Mouse (Mus musculus) forebrain, embryonic 10.5 days (tissue): ENCODE measurements around the gene Hist1h2bm. TPM values are rescaled to one million over a fixed set of nuclear protein-coding genes. Genes with fewer than 3 reads are reported as not detected.
A peak's percentile ranks its signal among the peaks of the same experiment; 100 is the strongest.
"Not testable (repeated sequence)": the region's sequence is repeated elsewhere in the genome, so short reads cannot be mapped to it uniquely, and the experiment has no call there.

Experiments
- DNase-seq: peaks from one replicate; pipeline ENCODE4 v3.0.0-alpha.2; 2017; ENCODE audit warnings: low spot score; ENCODE audit errors: extremely low spot score
- H3K27ac ChIP-seq: fragments of 300-500 bp; sonication (generic); 2 replicates; pipeline ENCODE4 v1.5.1; 2016; ENCODE audit warnings: mild to moderate bottlenecking
- H3K27me3 ChIP-seq: fragments of 300-500 bp; sonication (generic); 2 replicates; pipeline ENCODE4 v1.6.1; 2016; ENCODE audit warnings: mild to moderate bottlenecking; ENCODE audit not compliant: poor library complexity, severe bottlenecking
- H3K36me3 ChIP-seq: fragments of 300-500 bp; sonication (generic); replicated peaks from 2 replicates; pipeline ENCODE4 v1.6.1; 2016; ENCODE audit warnings: mild to moderate bottlenecking, moderate library complexity
- H3K4me1 ChIP-seq: fragments of 300-500 bp; sonication (generic); 2 replicates; pipeline ENCODE4 v1.6.1; 2016
- H3K4me3 ChIP-seq: fragments of 300-500 bp; sonication (generic); 2 replicates; pipeline ENCODE4 v1.5.1; 2016; ENCODE audit warnings: mild to moderate bottlenecking, moderate library complexity
- H3K9me3 ChIP-seq: fragments of 300-500 bp; sonication (generic); 2 replicates; pipeline ENCODE4 v1.6.1; 2016; ENCODE audit warnings: mild to moderate bottlenecking, moderate library complexity
- WGBS: fragments of 180-500 bp; shearing (Covaris S2); methylation state at CpG from one replicate; pipeline ENCODE4 v1.1.7; 2016; 5-methylcytosine and 5-hydroxymethylcytosine counted together
- polyA plus RNA-seq: library from polyadenylated mRNA; unstranded; fragments of >200 nt; fragmentation: Nextera tagmentation; extraction: Ambion mirVana; gene quantifications from 2 replicates; pipeline ENCODE4 v1.2.1, GENCODE M21; 2016

The Hist1h2bm gene
- polyA plus RNA-seq, 1 experiment from 2014 or later = 5.6 TPM

DNA sequence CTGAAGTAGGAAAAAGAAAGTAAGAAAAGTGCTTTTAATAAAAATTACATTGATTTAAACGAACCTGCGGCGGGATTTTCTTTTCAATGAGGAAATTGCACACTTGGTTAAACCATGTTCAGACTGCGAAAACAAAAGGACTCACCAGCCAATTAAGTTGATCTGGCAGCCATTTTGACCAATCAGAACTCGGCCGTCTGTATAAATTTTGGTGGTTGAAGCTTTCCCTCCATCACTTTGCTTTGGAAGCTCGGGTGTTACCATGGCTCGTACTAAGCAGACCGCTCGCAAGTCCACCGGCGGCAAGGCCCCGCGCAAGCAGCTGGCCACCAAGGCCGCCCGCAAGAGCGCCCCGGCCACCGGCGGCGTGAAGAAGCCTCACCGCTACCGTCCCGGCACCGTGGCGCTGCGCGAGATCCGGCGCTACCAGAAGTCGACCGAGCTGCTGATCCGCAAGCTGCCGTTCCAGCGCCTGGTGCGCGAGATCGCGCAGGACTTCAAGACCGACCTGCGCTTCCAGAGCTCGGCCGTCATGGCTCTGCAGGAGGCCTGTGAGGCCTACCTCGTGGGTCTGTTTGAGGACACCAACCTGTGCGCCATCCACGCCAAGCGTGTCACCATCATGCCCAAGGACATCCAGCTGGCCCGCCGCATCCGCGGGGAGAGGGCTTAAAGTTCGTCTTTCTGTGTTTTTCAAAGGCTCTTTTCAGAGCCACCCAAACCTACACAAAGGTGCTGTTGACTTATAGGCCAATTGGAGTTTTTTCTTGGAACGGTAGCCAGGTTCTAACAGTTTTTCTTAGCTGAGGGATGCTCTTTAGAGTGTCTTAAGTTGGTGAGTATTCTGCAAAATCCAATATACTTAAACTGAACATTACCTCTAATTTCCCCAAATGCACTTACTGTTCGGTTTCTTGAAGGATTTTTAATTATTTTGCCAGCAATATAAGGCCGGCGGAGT is 4.2 kb upstream of the Hist1h2bm start, which contains the start of gene Hist1h3h:
TSS of gene Hist1h3h (plus strand) at position 263 of the 961 bp plus-strand sequence.
- H3K4me1 ChIP-seq = peaks cover 50% of the 10 kb centered on the region
- peak; percentile 87 for DNase-seq
- H3K9me3 ChIP-seq, H3K36me3 ChIP-seq, H3K27me3 ChIP-seq: not testable (repeated sequence)
- under 1% methylated on average over 26 of the region's 56 CpGs for WGBS
- H3K4me3 ChIP-seq = peak within 1 kb of the TSS; percentile 59
- peak within 1 kb of the TSS; percentile 96 for H3K27ac ChIP-seq

DNA sequence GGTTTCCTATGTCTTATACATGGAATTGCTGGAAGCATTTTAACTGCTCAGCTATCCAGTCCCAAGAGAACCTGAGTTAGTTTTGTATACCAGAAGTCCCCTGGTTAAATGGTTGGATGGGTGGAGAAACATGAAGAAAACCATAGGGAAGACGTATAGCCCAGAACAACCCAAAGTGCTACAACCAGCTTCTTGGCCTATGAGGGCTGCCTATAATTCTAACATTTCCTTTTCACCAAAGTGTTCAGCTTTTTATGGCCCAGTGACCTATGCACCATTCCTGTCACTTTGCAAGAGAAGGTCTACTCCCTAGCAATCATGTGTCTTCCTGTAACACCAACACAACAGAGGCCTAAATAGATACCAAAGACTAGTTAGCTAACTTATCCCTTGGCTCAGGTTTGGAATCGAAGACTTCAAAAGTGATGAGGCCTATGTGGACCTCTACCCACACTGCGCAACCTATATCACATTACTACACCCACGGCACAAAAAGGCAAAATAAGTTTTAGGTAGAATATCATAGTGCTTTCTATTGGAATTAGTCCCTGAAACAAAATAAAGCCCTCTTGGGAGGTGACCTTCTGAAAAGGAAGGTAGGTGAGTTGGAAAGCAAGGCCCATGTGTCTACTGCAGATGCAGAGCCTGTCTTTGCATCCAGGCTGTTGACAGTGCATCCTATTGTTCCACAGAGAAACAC is 3.3 kb upstream of the Hist1h2bm start:
- no peaks in the 10 kb centered on the region for H3K27me3 ChIP-seq
- WGBS = 58% methylated on average over 4 of the region's 4 CpGs
- H3K27ac ChIP-seq = peak overlapping the region; percentile 96
- DNase-seq = peak; percentile 41
- no peaks in the 10 kb centered on the region for H3K9me3 ChIP-seq
- H3K4me1 ChIP-seq = peaks cover 54% of the 10 kb centered on the region
- peak overlapping the region; percentile 59 for H3K4me3 ChIP-seq
- no peaks in the 10 kb centered on the region for H3K36me3 ChIP-seq

DNA sequence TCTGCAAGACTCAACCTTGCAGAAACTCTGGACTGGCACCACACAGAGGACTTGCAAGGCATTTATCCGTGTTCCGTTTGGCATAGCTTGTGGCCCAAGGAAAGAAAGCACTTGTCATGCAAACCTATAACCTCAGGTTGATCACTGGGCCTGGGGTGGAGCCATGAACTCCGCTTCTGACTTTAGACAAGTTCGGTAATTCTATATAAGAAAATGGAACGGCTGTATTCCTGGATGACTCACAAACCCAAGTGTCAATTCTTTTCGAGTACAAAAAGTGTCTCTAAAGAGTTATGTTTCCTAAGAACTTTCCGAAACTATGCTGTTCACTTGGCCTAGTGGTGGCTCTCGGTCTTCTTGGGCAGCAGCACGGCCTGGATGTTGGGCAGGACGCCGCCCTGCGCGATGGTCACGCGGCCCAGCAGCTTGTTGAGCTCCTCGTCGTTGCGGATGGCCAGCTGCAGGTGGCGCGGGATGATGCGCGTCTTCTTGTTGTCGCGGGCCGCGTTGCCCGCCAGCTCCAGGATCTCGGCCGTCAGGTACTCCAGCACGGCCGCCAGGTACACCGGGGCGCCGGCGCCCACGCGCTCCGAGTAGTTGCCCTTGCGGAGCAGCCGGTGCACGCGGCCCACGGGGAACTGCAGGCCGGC is 612 bp upstream of the Hist1h2bm start:
- WGBS = 2% methylated on average over 25 of the region's 44 CpGs
- H3K27me3 ChIP-seq, H3K9me3 ChIP-seq, H3K36me3 ChIP-seq: not testable (repeated sequence)
- peaks cover 46% of the 10 kb centered on the region for H3K4me1 ChIP-seq
- peak overlapping the region; percentile 96 for H3K27ac ChIP-seq
- H3K4me3 ChIP-seq = peak overlapping the region; percentile 53
- DNase-seq = peak; percentile 32

DNA sequence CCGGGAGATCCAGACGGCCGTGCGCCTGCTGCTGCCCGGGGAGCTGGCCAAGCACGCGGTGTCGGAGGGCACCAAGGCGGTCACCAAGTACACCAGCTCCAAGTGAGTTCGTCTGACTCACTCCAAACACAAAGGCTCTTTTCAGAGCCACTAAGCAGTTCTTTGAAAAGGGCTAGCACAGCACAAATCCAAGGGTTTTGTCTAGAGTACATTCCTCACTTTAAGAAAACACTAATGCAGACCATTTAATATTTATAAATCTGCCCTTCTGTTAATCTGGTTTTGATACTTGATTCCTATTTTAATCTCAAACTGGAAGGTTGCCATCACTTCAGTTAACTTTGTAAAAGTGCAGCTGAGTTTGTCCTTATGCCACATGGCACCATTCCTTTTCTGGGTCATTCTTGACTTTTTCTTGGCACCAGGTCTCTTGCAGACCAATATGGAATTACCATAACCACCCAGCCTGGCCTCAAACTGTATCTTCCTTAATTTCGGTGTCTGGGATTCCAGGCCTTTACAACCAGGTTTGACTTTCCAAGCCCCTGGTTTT is 605 bp downstream of the Hist1h2bm start:
- peak; percentile 61 for DNase-seq
- peak overlapping the region; percentile 53 for H3K4me3 ChIP-seq
- H3K9me3 ChIP-seq = no peaks in the 10 kb centered on the region
- H3K27ac ChIP-seq = peak overlapping the region; percentile 96
- no peaks in the 10 kb centered on the region for H3K36me3 ChIP-seq
- peaks cover 48% of the 10 kb centered on the region for H3K4me1 ChIP-seq
- H3K27me3 ChIP-seq = no peaks in the 10 kb centered on the region
- WGBS = 3% methylated on average over 11 of the region's 11 CpGs

DNA sequence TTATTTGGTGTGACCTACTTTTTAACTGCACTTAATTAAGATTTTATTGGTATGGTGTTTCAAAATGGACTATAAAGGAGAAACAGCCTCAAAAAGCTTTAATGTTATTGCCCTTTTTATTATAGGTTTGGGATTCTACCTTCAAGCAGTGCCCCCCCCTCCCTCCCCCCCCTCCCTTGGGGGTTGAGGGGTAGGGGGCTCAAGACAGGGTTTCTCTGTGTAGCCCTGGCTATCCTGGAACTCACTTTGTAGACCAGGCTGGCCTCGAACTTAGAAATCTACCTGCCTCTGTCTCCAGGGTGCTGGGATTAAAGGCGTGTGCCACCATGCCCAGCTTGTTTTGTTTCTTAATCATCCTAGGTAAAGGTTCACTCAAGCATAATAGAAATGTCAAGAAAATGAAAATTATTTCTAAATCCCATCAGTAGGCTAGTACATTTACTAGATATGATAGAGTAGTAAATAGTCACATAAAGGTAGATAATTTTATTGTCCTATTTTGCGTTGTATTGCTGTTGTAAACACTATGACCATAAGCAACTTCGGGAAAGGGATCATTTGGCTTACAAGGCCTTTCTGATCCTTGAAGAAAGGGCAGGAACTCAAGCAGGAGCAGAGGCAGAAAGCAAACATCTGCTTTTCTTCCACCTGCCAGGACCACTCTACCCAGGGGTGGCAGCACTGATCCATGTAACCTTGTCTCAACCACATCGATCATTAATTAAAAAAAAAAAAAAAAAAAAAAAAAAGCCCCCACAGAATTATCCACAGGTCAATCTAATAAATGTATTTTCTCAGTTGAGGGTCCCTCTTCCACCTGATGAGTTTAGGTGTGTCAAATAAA is 1.4 kb downstream of the Hist1h2bm start:
- peak; percentile 37 for DNase-seq
- no peaks in the 10 kb centered on the region for H3K36me3 ChIP-seq
- WGBS = 25% methylated on average over 5 of the region's 5 CpGs
- no peaks in the 10 kb centered on the region for H3K9me3 ChIP-seq
- H3K27ac ChIP-seq = peak overlapping the region; percentile 96
- no peaks in the 10 kb centered on the region for H3K27me3 ChIP-seq
- H3K4me3 ChIP-seq = peak overlapping the region; percentile 53
- peaks cover 53% of the 10 kb centered on the region for H3K4me1 ChIP-seq

DNA sequence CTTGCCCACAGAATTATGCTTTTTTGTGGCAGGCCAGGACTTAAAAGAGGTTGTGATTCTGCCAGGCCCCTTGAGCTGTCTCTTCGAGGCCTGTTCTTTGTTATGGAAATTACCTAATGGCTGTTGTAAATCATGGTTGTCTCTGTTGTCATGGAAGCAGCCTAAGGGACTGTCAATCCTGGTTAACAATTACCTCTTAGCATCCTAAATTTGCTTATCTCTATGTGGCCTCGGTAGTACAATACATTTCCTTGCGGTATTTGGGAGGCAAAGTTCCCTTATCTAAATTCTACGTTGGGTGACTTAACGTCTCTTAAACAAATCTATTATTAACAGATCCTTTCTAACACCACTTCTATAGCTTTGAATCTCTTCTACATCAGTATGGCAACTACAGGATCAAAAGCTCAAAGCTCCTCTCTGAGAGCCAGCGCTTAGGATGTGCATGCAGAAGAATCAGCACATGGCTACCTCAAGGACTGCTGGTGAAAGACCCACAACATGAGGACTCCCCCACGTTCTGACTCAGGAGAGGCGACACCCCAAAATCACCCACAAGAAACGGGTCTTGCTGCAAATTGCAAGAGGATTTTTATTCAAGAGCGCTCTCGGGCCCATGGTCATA is 6.2 kb downstream of the Hist1h2bm start:
- Histone ChIP-seq H3K4me1 (peaks cover 23% of the 10 kb centered on the region), H3K9me3 (no peaks in the 10 kb centered on the region), H3K4me3 (peak overlapping the region; percentile 8; the same call in 1 of the 2 replicates), H3K27me3 (no peaks in the 10 kb centered on the region), H3K36me3 (no peaks in the 10 kb centered on the region), H3K27ac (peak overlapping the region; percentile 80)
- no peak for DNase-seq
- 26% methylated on average over 11 of the region's 11 CpGs for WGBS

DNA sequence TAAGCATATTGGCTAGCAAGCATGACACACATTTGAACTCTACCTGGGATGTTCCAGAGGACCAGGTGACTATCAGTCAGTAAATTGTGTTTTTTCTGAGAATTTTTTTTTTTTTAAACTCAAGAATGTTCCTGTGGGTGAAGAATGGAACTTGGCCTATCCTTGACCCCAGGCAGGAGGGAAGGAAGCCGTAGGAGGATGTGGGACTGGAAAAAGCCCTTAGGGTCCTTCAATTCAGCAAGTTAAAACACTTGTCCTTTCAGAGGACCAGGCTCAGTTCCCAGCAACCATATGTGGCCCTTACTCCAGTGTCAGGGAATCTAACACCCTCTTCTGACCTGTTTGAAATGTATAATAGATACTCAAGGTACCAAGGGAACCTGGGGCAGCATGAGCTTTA is 7.7 kb downstream of the Hist1h2bm start:
- Histone ChIP-seq H3K27ac (peak overlapping the region; percentile 27; the same call in 1 of the 2 replicates), H3K4me1 (peaks cover 37% of the 10 kb centered on the region), H3K4me3 (no peak overlapping the region), H3K36me3 (no peaks in the 10 kb centered on the region), H3K27me3 (no peaks in the 10 kb centered on the region), H3K9me3 (no peaks in the 10 kb centered on the region)
- WGBS = 48% methylated on average over 1 of the region's 1 CpGs
- DNase-seq = no peak

DNA sequence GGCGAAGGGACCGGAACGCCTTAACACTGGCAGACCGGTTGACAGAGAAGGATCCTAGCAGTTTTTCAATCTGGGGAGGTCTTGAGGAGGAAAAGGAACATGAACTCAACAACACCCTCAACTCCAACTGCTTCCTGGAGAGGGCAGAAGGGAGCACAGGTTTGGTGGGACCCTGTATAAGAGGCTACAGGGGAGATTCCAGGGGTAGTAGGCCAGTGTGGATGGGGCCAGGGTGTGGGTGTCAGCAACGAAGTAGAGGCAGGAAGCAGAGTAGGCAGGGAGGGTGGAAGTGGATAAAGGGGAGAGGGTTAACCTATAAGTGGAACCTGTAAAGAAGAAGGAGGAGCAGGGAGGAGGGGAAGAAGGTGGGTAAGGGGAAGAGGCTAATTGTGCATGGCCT is 11.6 kb downstream of the Hist1h2bm start:
- H3K9me3 ChIP-seq = no peaks in the 10 kb centered on the region
- peak overlapping the region; percentile 99 for H3K27ac ChIP-seq
- DNase-seq = peak; percentile 41
- WGBS = 60% methylated on average over 5 of the region's 5 CpGs
- H3K36me3 ChIP-seq = no peaks in the 10 kb centered on the region
- H3K27me3 ChIP-seq = no peaks in the 10 kb centered on the region
- peaks cover 35% of the 10 kb centered on the region for H3K4me1 ChIP-seq
- peak overlapping the region; percentile 57 for H3K4me3 ChIP-seq

DNA sequence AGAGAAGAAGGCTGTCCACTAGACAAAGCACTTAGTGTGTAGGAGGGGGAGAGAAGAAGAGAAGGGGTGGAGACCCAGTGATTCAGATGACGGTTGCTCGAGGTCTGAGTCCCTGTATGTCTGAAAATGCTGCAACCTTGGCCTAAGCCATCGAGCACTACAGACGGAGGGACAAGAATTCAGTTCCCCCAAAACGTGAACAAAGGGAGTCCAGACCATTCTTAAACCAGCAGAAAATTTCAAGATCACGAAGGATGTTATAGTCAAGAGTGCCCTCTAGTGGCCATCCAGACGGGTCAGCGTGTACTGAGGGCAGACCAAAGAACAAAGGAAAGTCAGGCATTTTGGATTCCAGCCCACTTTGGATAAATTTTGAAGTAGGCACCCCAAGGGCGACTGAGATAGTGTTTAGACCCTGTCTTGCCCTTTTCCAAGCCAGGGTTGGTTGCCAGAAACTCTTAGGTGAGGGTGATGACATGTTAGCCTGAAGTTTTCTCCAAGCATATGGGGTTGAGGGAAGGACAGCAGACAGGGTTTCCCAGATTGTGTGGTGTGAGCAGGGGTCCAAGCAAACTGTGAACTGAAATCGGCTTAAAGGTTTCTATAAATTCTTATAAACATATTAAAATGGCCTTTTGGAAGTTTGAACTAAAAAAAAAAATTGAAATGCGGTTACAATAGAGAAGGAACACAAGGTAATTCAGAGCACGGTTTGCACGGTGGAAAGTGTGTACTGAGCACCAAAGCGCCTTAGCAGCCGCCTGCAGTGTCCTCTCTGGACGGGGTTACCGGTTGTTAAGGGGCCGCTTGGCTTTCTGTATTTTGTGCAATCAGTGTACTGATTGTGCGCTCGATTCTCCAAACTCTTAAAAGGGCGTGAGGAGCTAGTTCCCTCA is 12.4 kb downstream of the Hist1h2bm start:
- Histone ChIP-seq H3K36me3 (no peaks in the 10 kb centered on the region), H3K4me3 (peak overlapping the region; percentile 57), H3K9me3 (no peaks in the 10 kb centered on the region), H3K4me1 (peaks cover 35% of the 10 kb centered on the region), H3K27ac (peak overlapping the region; percentile 99), H3K27me3 (no peaks in the 10 kb centered on the region)
- DNase-seq = peak; percentile 85
- WGBS = under 1% methylated on average over 21 of the region's 21 CpGs

DNA sequence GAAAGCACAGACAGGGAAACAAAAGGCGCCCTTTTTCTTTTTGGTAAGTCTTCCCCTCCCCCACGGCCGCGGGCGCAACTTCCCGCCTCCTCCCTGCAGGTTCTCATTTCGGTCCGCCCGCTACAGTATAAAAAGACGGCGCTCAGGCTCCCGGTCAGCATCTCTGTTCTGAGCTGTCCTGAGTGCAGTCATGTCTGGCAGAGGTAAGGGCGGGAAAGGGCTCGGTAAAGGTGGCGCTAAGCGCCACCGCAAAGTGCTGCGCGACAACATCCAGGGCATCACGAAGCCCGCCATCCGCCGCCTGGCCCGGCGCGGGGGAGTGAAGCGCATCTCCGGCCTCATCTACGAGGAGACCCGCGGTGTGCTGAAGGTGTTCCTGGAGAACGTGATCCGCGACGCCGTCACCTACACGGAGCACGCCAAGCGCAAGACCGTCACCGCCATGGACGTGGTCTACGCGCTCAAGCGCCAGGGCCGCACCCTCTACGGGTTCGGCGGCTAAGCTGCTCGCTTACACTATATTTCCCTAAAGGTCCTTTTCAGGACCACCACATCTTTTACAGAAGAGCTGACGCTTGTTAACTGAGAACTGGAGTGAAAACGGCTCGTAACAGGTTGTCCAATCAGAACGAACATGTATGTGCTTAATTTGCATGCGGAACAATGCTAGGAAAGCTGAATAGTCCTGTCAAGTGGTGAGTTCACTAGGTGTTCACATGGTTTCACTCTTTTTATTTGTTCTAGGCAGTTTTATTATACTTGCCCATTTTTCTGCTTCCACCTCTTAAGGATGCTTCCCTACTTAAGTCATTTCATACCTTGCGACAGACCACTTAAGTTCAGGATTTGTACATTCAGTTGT is 13.3 kb downstream of the Hist1h2bm start, which contains the start of gene Hist1h4j:
TSS of gene Hist1h4j (plus strand) at position 159 of the 862 bp plus-strand sequence.
- H3K27ac ChIP-seq = peak within 1 kb of the TSS; percentile 99
- WGBS = under 1% methylated on average over 49 of the region's 56 CpGs
- peaks cover 35% of the 10 kb centered on the region for H3K4me1 ChIP-seq
- H3K27me3 ChIP-seq, H3K9me3 ChIP-seq, H3K36me3 ChIP-seq: not testable (repeated sequence)
- DNase-seq = peak; percentile 94
- H3K4me3 ChIP-seq = peak within 1 kb of the TSS; percentile 57
